Mouse (Mus musculus) neural tube, embryonic 11.5 days (tissue): Measurements from ENCODE around the gene Napsa. TPM values are rescaled to one million over a fixed set of nuclear protein-coding genes. Genes with fewer than 3 reads are reported as not detected.

Experiments used
- ATAC-seq: fragments of 200-750 bp; cut with Nextera tagmentation; 2 replicates; pipeline ENCODE4 v1.8.0; 2017; ENCODE audit warnings: moderate number of reproducible peaks, mild to moderate bottlenecking, moderate TSS enrichment, moderate library complexity; ENCODE audit not compliant: insufficient read depth, low FRiP score, low TSS enrichment
- DNase-seq: peaks from one replicate; pipeline ENCODE4 v3.0.0-alpha.2; 2015; ENCODE audit warnings: low spot score
- H3K27ac ChIP-seq: fragments of 300-500 bp; sonication (generic); 2 replicates; pipeline ENCODE4 v1.5.1; 2014; ENCODE audit warnings: low read depth, mild to moderate bottlenecking, low read length
- H3K27me3 ChIP-seq: fragments of 300-500 bp; sonication (generic); 2 replicates; pipeline ENCODE4 v1.6.1; 2014; ENCODE audit warnings: mild to moderate bottlenecking, low read length, mixed read lengths; ENCODE audit not compliant: control insufficient read depth, insufficient read depth
- H3K36me3 ChIP-seq: fragments of 300-500 bp; sonication (generic); 2 replicates; pipeline ENCODE4 v1.6.1; 2014; ENCODE audit warnings: mild to moderate bottlenecking, low read length, moderate library complexity, mixed read lengths; ENCODE audit not compliant: control insufficient read depth, insufficient read depth
- H3K4me1 ChIP-seq: fragments of 300-500 bp; sonication (generic); 2 replicates; pipeline ENCODE4 v1.6.1; 2014; ENCODE audit warnings: low read length, mixed read lengths; ENCODE audit not compliant: control insufficient read depth, insufficient read depth
- H3K4me2 ChIP-seq: fragments of 300-500 bp; sonication (generic); 2 replicates; pipeline ENCODE4 v1.6.1; 2014; ENCODE audit warnings: low read depth, mild to moderate bottlenecking, moderate library complexity
- H3K4me3 ChIP-seq: fragments of 300-500 bp; sonication (generic); 2 replicates; pipeline ENCODE4 v1.5.1; 2014; ENCODE audit warnings: low read depth, low read length
- H3K9ac ChIP-seq: fragments of 300-500 bp; sonication (generic); 2 replicates; pipeline ENCODE4 v1.6.1; 2014; ENCODE audit warnings: mild to moderate bottlenecking, low read length
- H3K9me3 ChIP-seq: fragments of 300-500 bp; sonication (generic); 2 replicates; pipeline ENCODE4 v1.6.1; 2016; ENCODE audit warnings: low read length; ENCODE audit not compliant: control insufficient read depth
- WGBS: fragments of 180-500 bp; shearing (Covaris S2); extraction: QIAGEN DNeasy Blood & Tissue Kit; methylation state at CpG from one replicate; pipeline ENCODE4 v1.1.7; 2014; 5-methylcytosine and 5-hydroxymethylcytosine counted together
- polyA plus RNA-seq: library from polyadenylated mRNA; unstranded; fragments of >200 nt; fragmentation: Nextera tagmentation; extraction: Ambion mirVana; gene quantifications from 2 replicates; pipeline ENCODE4 v1.2.1, GENCODE M21; 2014

Gene Napsa
- polyA plus RNA-seq, 1 experiment from 2014 or later = 0.42 TPM

DNA sequence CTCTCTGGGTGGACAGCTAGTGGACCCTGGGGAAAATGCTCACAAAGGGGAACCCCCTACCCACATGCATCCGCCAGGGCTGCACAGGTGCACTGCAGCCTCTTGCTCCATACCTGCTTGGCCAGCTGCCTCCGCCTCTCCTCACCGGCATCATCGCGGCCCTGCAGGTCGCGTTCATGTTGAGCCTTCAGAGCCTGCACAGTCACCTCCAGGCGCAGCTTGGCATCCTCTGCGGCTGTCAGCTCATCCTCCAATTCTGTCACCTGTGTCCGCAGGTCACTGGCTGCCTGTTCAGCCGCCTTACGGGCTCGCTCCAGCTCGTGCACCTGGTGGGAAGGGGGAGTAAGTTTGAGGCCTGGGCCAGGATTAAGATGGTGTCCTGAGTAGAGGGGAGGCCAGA is 43.8 kb downstream of the Napsa start:
- no peak overlapping the region for H3K9ac ChIP-seq
- 0 out of 2 replicates have a peak, but pooled peaks cover 3% of the 10 kb centered on the region for H3K9me3 ChIP-seq
- no peak for ATAC-seq
- no peak overlapping the region for H3K27ac ChIP-seq
- H3K36me3 ChIP-seq = no peaks in the 10 kb centered on the region
- no peaks in the 10 kb centered on the region for H3K4me1 ChIP-seq
- no peak for DNase-seq
- H3K4me2 ChIP-seq = no peak overlapping the region
- H3K27me3 ChIP-seq = peaks cover 9% of the 10 kb centered on the region
- no peak overlapping the region for H3K4me3 ChIP-seq
- 72% methylated on average over 14 of the region's 14 CpGs for WGBS

GRCm38 (mm10) chr7:44617059-44617458 is 44.9 kb downstream of the Napsa start:
- Histone ChIP-seq H3K27me3 (peaks cover 9% of the 10 kb centered on the region), H3K9me3 (0 out of 2 replicates have a peak, but pooled peaks cover 3% of the 10 kb centered on the region), H3K27ac (no peak overlapping the region), H3K4me3 (no peak overlapping the region), H3K36me3 (no peaks in the 10 kb centered on the region), H3K4me1 (no peaks in the 10 kb centered on the region), H3K4me2 (no peak overlapping the region), H3K9ac (no peak overlapping the region)
- WGBS = 74% methylated on average over 3 of the region's 3 CpGs
- no peak for ATAC-seq
- no peak for DNase-seq

DNA sequence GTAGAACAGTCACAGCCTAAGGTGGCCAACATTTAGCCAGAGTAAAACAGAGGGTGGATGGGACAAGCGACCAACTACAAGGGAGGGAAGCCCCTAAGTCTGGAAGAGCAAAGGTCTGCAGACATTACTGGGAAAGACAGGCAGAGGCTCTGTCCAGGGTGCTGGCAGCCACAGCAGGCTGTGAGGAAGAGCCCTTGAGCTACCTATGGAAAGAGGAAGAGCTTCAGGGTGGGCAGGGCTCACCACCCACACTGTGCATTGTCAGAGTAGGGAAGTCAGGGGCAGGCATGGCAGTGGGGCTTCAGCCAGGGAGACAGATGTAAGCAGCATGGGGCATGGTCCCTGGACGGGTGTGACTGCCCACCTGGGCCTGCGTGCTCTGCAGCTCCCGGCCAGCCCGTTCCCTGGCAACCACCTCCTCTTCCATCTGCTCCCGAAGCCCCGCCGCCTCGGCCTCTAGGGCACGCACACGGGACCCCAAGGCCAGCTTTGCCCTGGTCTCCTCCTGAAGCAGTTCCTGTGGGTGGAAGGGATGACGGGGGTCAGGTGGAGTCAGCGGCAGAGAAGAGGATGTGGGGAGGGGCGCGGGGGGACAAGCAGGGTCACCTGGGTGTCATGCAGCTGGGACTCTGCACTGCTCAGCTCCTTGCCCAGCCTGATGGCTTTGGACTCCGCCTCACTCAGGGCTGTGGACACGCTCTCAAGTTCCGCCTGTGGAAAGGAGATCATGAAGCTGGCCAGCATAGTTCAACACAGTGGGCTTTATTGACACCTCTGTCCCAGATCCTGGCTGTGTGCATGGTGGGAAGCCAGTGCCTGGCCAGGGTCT is 51.7 kb downstream of the Napsa start:
- ATAC-seq = no peak
- Histone ChIP-seq H3K4me3 (no peak overlapping the region), H3K27ac (no peak overlapping the region), H3K4me1 (no peaks in the 10 kb centered on the region), H3K9me3 (0 out of 2 replicates have a peak, but pooled peaks cover 3% of the 10 kb centered on the region), H3K36me3 (no peaks in the 10 kb centered on the region), H3K4me2 (no peak overlapping the region), H3K27me3 (no peaks in the 10 kb centered on the region), H3K9ac (no peak overlapping the region)
- no peak for DNase-seq
- WGBS = 47% methylated on average over 18 of the region's 18 CpGs

DNA sequence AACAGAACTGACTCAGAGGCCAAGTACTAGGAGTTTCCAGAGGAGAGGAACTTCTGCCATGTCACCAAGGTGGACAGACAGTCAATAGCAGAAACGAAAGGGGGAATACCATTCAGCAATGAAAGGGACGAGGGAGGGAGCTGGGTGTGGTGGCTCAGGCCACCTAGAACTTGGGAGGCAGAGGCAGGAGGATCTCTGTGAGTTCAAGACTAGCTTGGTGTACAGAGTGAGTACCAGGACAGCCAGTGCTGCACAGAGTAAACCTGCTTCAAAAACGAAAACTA is 52.3 kb downstream of the Napsa start:
- H3K4me1 ChIP-seq = no peaks in the 10 kb centered on the region
- no peaks in the 10 kb centered on the region for H3K36me3 ChIP-seq
- no peak for ATAC-seq
- no peak for DNase-seq
- no peak overlapping the region for H3K9ac ChIP-seq
- H3K27me3 ChIP-seq = no peaks in the 10 kb centered on the region
- H3K4me2 ChIP-seq = no peak overlapping the region
- H3K9me3 ChIP-seq = 0 out of 2 replicates have a peak, but pooled peaks cover under 1% of the 10 kb centered on the region
- 69% methylated on average over 3 of the region's 3 CpGs for WGBS
- no peak overlapping the region for H3K27ac ChIP-seq
- H3K4me3 ChIP-seq = no peak overlapping the region

GRCm38 (mm10) chr7:44624828-44625227 is 52.6 kb downstream of the Napsa start:
- no peaks in the 10 kb centered on the region for H3K27me3 ChIP-seq
- H3K36me3 ChIP-seq = no peaks in the 10 kb centered on the region
- no peak overlapping the region for H3K4me3 ChIP-seq
- no peak for ATAC-seq
- DNase-seq = no peak
- 67% methylated on average over 14 of the region's 14 CpGs for WGBS
- no peak overlapping the region for H3K4me2 ChIP-seq
- H3K27ac ChIP-seq = no peak overlapping the region
- H3K9ac ChIP-seq = no peak overlapping the region
- H3K9me3 ChIP-seq = no peaks in the 10 kb centered on the region
- no peaks in the 10 kb centered on the region for H3K4me1 ChIP-seq

- DNase-seq (no peak), ATAC-seq (no peak)
- H3K4me2 ChIP-seq = no peak overlapping the region
- H3K4me3 ChIP-seq = no peak overlapping the region
- no peaks in the 10 kb centered on the region for H3K27me3 ChIP-seq
- WGBS = 89% methylated on average over 13 of the region's 13 CpGs
- H3K27ac ChIP-seq = no peak overlapping the region
- H3K4me1 ChIP-seq = no peaks in the 10 kb centered on the region
- no peaks in the 10 kb centered on the region for H3K36me3 ChIP-seq
- H3K9ac ChIP-seq = no peak overlapping the region
- no peaks in the 10 kb centered on the region for H3K9me3 ChIP-seq
Observed at GRCm38 (mm10) chr7:44625241-44626067, 53.3 kb downstream of the Napsa start.

DNA sequence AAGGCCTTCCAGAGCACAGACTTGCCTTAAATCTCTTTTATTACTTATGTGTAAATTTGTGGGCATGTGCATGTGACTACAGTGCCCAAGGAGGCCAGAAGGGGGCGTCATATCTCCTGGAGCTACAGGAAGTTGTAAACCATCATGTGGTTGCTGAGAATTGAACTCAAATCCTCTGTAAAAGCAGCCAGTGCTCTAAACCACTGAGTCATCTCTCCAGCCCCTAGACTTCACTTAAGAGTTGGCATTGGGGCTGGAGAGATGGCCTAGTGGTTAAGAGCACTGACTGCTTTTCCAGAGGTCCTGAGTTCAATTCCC is 53.8 kb downstream of the Napsa start:
- ATAC-seq = no peak
- WGBS = 55% methylated on average over 1 of the region's 1 CpGs
- H3K4me1 ChIP-seq = no peaks in the 10 kb centered on the region

DNA sequence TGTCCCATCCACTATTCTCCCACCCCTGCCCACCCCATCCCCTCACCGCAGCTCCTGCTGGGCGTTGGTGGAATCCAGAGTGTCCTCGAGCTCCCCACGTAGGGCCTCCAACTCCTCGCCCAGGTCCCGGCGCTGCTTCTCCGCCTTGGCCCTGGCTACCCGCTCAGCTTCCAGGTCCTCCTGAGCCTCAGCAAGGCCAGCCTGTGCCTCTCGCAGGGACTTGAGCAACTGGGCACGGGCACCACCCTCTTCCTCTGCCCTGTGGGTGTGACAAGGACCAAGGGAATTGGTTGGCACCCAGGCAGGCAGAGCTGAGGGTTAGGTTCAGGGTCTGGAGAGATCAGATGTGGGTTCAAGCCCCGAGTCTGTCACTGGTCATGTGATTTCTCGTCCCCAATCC is 54.8 kb downstream of the Napsa start:
- H3K4me1 ChIP-seq = no peaks in the 10 kb centered on the region
- WGBS = 87% methylated on average over 13 of the region's 13 CpGs
- ATAC-seq = no peak
- H3K27me3 ChIP-seq = no peaks in the 10 kb centered on the region
- H3K36me3 ChIP-seq = no peaks in the 10 kb centered on the region
- DNase-seq = no peak
- no peak overlapping the region for H3K27ac ChIP-seq
- H3K9ac ChIP-seq = no peak overlapping the region
- H3K4me2 ChIP-seq = no peak overlapping the region
- no peak overlapping the region for H3K4me3 ChIP-seq
- H3K9me3 ChIP-seq = no peaks in the 10 kb centered on the region

More for the DNA sequence above, 53.8 kb downstream of the Napsa start:
- no peak overlapping the region for H3K4me3 ChIP-seq
- no peak overlapping the region for H3K9ac ChIP-seq
- no peaks in the 10 kb centered on the region for H3K9me3 ChIP-seq
- H3K4me2 ChIP-seq = no peak overlapping the region
- DNase-seq = no peak
- no peaks in the 10 kb centered on the region for H3K27me3 ChIP-seq
- no peak overlapping the region for H3K27ac ChIP-seq
- H3K36me3 ChIP-seq = no peaks in the 10 kb centered on the region
